Mouse (Mus musculus) CD4-positive, CD25-positive, alpha-beta regulatory T cell (primary cell): ENCODE results near the gene Gstm7. TPM values are rescaled to one million over a fixed set of nuclear protein-coding genes. Genes with fewer than 3 reads are reported as not detected.

Experiments used
- polyA plus RNA-seq: library from polyadenylated mRNA; unstranded; fragments of 100-300 nt; shearing (Covaris generic); gene quantifications from one replicate; pipeline ENCODE4 v1.2.1, GENCODE M21; 2017

Gstm7 gene
- polyA plus RNA-seq: 0.93 TPM

DNA sequence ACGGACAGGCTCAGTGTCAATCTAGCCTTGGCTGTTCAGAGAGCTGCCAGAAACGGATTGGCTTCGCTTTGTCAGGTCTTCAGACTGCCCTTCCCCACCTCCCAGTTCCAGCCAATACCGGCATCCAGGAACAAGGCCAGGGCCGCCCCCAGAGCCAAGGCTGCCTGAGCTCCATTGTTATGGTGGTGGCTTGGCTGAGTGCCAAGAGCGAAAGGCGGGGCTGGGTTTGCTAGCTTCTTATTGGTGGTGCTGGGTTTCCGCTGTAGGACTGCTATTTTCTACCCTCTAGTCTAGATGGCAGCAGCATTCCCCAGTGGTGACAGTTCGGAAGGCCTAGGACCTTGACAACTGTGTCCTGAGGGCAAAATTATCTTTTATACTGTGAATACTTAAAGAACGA, at the start of gene Gstm7:
Gstm7 (minus strand) TSS at position 148 of the 400 bp plus-strand sequence.

GRCm38 (mm10) chr3:107968724-107969395, 37.2 kb upstream of the Gstm7 start, which contains the start of gene Gstm3:
TSS of gene Gstm3 (minus strand) at chr3:107969283.

DNA sequence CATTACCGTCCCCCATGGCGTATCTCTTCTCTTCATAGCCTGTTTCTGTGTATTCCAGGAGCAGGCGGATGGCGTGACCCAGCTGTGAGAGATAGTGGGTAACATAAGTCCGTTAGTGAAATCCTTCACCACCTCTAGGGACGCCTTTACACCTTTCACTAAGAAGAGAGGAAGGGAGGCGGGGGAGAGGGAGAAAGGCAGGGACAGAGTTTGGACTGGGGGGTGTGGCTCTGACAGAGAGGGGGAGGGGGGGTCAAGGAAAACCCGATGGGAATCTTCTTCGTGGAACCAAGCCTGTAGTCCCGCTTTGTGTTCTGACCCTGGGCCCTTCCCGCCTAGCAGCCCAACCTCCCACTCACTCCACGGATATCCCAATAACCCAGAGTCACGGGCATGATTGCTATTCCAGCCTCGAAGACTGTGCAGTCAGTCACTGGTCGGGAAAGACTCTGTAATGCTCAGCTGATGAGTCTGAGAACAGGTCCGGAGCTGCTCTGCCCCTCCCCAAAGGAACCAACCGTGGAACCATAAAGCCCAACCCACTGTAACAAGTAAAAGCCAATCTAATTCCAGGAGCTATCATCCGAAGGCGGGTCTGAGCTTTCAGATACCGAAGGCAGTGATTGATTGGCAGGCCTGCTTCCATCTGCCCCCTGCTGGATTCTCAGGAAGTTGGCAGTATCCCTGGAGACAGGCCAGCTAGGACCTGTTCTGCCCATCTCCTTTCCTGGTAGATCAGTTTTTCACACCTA, 11.8 kb upstream of the Gstm7 start, which contains the start of gene Gstm6:
Gstm6 (minus strand) TSS at position 511 of the 752 bp plus-strand sequence.

DNA sequence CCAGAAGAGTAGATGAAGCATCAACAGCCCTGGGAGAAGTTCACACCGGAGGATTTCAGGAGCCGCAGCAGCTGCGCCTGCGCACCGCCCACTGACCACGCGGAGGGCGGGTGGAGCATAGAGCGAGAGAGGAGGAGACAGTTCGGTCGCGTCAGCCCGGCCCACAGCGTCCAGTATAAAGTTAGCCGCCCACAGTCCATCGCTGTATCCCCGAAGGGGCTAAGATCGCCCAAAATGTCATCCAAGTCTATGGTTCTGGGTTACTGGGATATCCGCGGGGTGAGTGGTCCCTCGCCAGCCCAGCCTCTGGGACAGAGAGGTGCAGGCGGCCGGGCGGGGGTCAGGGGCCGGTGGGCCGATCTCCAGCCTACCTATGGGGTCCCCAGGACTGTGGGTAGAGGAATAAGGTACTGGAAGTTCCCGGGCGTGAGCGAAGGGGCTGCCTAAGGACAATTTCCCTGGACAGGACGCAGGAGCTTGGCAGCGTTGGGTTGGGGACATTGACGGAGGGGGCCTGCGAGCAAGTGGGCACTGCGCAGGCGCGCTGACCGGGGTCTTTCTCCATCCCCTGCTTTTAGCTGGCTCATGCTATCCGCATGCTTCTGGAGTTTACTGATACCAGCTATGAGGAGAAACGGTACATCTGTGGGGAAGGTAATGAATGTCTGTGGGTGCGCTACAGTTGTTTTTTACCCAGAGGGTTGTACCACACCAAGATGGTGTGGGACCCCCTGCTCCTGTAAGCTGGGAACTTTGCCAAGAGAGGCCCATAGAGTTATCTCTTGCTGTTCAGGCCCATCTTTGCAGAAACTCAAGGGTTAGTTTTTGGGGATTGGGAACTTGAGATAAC, 35.7 kb downstream of the Gstm7 start, which contains the start of gene Gstm5:
Gstm5 (plus strand) TSS at position 102 of the 850 bp plus-strand sequence.

DNA sequence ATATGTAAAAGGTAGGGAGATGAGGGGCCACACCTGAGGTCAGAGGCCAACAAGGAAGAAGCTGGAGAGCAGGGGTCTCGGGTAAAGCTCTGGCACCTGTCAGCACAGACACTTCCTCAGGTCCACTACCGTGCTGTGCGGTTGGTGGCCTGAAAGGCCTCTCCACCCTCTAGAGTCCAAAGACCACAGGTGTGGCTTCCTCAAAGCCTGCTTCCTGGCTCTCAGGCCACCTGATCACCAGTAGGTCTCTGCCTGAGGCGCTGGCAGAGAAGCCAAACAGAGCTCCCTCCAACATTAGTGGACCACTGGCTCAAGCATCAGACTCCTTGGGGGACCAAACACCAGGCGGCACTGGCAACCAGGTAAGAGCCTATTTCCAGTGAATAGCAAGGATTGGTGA, 54.6 kb downstream of the Gstm7 start, which contains the start of gene Eps8l3:
Eps8l3 (plus strand) TSS at position 225 of the 400 bp plus-strand sequence.

Other genes with a start within 250 kb of the Gstm7 start
- 119 TPM for gene Ahcyl1, start 235.3 kb downstream of the Gstm7 start, polyA plus RNA-seq
- gene Csf1, start 171.3 kb downstream of the Gstm7 start, polyA plus RNA-seq: 15.9 TPM
- gene Eps8l3, start 54.6 kb downstream of the Gstm7 start, polyA plus RNA-seq: not detected
- not detected for gene Gstm5, start 36.0 kb downstream of the Gstm7 start, polyA plus RNA-seq
- not detected for gene Gstm6, start 11.9 kb upstream of the Gstm7 start, polyA plus RNA-seq
- gene Gstm3, start 37.5 kb upstream of the Gstm7 start, polyA plus RNA-seq: not detected
- not detected for gene Gstm2, start 54.6 kb upstream of the Gstm7 start, polyA plus RNA-seq
- gene Gstm1, start 86.2 kb upstream of the Gstm7 start, polyA plus RNA-seq: 3.0 TPM
- 9.9 TPM for gene Gstm4, start 113.1 kb upstream of the Gstm7 start, polyA plus RNA-seq
- 47.3 TPM for gene Ampd2, start 154.8 kb upstream of the Gstm7 start, polyA plus RNA-seq
- gene Gnat2, start 161.0 kb upstream of the Gstm7 start, polyA plus RNA-seq: not detected
- 182 TPM for gene Gnai3, start 214.3 kb upstream of the Gstm7 start, polyA plus RNA-seq
- not detected for gene Gpr61, start 223.1 kb upstream of the Gstm7 start, polyA plus RNA-seq